Mouse (Mus musculus) retina, adult 2 months (tissue): Measurements from ENCODE around the gene Col4a4.

Experiments
- DNase-seq: peaks from one replicate; pipeline ENCODE4 v3.0.0-alpha.2; 2012; ENCODE audit warnings: low read depth, low spot score

Col4a4 gene

GRCm38 (mm10) chr1:82415641-82416040 lies 171.0 kb downstream of the Col4a4 start:
- DNase-seq = no peak

- DNase-seq = no peak
Observed at GRCm38 (mm10) chr1:82414434-82415045, 172.1 kb downstream of the Col4a4 start.

DNA sequence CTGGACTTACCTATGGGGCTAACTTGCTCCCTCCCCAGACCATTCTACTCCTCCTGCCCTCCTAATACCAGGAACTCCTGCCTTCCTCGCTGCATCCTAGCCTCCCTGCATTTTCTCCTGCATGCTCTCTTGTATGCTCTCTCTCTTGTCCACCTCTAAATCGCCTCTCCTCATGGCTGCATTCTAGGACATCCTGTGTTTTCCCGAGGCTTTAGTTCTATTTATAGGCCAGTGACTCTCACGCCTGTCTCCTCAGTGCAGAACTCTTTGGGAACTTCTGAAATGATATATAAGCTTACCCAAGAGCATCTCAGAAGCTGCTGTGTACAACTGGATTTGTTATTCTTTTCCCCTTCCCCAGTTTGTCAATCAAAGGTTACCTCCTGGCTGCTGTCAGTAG lies 174.6 kb downstream of the Col4a4 start:
- no peak for DNase-seq

- DNase-seq = no peak
Observed at GRCm38 (mm10) chr1:82411521-82411920, 175.1 kb downstream of the Col4a4 start.

DNA sequence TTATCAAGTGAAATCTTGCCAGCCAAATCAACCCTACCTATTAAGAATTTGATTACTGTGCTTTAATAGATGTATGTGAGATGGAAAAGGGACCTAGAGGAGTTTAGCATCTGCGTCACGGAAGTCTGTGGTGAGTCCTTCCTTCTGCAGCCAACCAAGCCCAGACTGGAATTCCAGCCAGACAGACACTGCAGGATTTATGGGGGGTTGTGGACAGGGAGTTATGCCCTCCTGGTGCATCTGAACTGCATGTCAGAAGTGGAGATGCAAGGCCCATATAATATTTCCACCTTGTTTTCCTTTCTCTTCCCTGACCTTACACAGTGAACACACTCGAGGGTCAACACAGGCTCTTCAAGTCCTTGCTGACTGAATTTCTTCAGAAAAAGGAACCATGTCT lies 176.1 kb downstream of the Col4a4 start:
- no peak for DNase-seq

GRCm38 (mm10) chr1:82409271-82409670 lies 177.4 kb downstream of the Col4a4 start:
- no peak for DNase-seq

GRCm38 (mm10) chr1:82407786-82408185 lies 178.9 kb downstream of the Col4a4 start:
- DNase-seq = no peak
